Mouse (Mus musculus) G1E (cell line): ENCODE results near the gene Pdlim4.

Experiments
- CTCF ChIP-seq: IDR thresholded peaks from 2 replicates; pipeline ENCODE4 v1.5.1; 2012; ENCODE audit warnings: low read depth, low read length, inconsistent platforms, mixed read lengths
- GATA1 ChIP-seq: IDR thresholded peaks from 2 replicates; pipeline ENCODE4 v1.6.1; 2012; ENCODE audit warnings: borderline replicate concordance, low read length, inconsistent platforms, mixed read lengths
- POLR2AphosphoS5 ChIP-seq: IDR thresholded peaks from 2 replicates; pipeline ENCODE4 v1.6.1; 2012; ENCODE audit warnings: low read depth, low read length, inconsistent platforms; ENCODE audit not compliant: insufficient replicate concordance

DNA sequence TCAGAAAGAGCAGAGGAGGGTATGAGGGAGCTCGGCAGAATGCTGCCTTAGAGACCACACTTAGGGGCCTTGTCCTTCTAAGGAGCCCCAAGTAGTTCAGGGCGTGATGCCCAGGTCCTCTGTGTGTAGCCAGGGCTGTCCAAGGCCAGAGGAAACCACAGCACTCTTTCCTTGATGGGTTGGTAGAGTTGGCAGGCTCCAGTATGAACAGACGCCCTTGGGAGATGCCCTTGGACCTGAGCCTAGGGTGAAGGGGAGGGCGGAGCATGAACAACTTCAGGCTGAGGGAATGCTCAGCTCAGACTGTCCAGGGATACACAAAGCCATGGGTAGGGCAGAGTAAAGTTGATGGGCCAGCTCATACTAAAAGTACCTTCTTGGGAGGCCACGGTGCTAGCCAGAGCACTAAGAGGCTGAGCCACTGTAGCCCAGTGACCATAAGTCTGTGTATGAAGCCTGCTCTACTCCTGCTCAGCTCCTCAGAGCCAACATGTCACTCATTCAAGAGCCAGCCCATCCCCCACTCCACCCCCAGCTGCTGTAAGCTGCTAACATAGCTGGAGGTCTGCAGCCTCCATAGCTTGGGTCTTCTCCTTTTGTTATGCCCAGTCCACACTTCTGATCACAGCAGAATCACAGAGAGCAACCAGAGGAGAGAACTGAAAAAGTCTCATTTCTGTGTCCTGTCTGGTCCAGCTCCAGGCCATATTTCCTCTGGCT lies 3.1 kb upstream of the Pdlim4 start:
- TF ChIP-seq CTCF: no peak
- TF ChIP-seq POLR2AphosphoS5: no peak
- TF ChIP-seq GATA1: no peak
